Mouse (Mus musculus) heart, postnatal 10 days (tissue): ENCODE results near the gene Dars2. TPM values are rescaled to one million over a fixed set of nuclear protein-coding genes. Genes with fewer than 3 reads are reported as not detected.

ENCODE experiments used
- total RNA-seq, 2 experiments: library from RNA; stranded (reverse); gene quantifications; 2 replicates each; pipeline ENCODE4 v1.2.3; 2021

Dars2 gene
- total RNA-seq, 2 experiments from 2014 or later, result 16.7 to 19.2 TPM

Other genes starting within 250 kb of the Dars2 start
- gene Rc3h1, start 164.2 kb downstream of the Dars2 start, total RNA-seq, result 10 to 100 TPM; 42.2 to 43.7 TPM
- gene Serpinc1, start 92.1 kb downstream of the Dars2 start, total RNA-seq, result under 1 TPM; 0.17 to 0.57 TPM
- gene Zbtb37, start 35.8 kb downstream of the Dars2 start, total RNA-seq, result 10 to 100 TPM; 14.5 to 17.7 TPM
- gene Cenpl, start 55 bp upstream of the Dars2 start, total RNA-seq, result 1 to 10 TPM; 3.7 to 4.2 TPM
- gene Klhl20, start 60.9 kb upstream of the Dars2 start, total RNA-seq, result 10 to 100 TPM; 12.5 to 15.2 TPM
- gene Ankrd45, start 72.0 kb upstream of the Dars2 start, total RNA-seq, result 1 to 10 TPM; 2.4 to 3.1 TPM
- not detected for gene Tex50, start 88.7 kb upstream of the Dars2 start, total RNA-seq
- gene Prdx6, start 180.6 kb upstream of the Dars2 start, total RNA-seq, result 100 to 1,000 TPM; 230 to 240 TPM